Mouse (Mus musculus) myocyte (in vitro differentiated cells): ENCODE data around the gene Klk7. TPM values are rescaled to one million over a fixed set of nuclear protein-coding genes. Genes with fewer than 3 reads are reported as not detected.

Experiments
- H3K27me3 ChIP-seq: one replicate; pipeline ENCODE4 v1.6.1; 2011; ENCODE audit not compliant: control insufficient read depth, insufficient read depth, insufficient read length
- H3K36me3 ChIP-seq: one replicate; pipeline ENCODE4 v1.6.1; 2011; ENCODE audit not compliant: control insufficient read depth, insufficient read depth
- H3K4me2 ChIP-seq: one replicate; pipeline ENCODE4 v1.6.1; 2011; ENCODE audit warnings: low read depth, control low read depth
- H3K4me3 ChIP-seq: one replicate; pipeline ENCODE4 v1.5.1; 2011; ENCODE audit warnings: mild to moderate bottlenecking, control low read depth, moderate library complexity
- H3K79me2 ChIP-seq: one replicate; pipeline ENCODE4 v1.6.1; 2011; ENCODE audit not compliant: control insufficient read depth, insufficient read depth
- H3ac ChIP-seq: one replicate; pipeline ENCODE4 v1.6.1; 2011; ENCODE audit not compliant: control insufficient read depth, insufficient read length
- CEBPB ChIP-seq: IDR thresholded peaks from 2 replicates; pipeline ENCODE4 v1.6.1; 2011; ENCODE audit warnings: mild to moderate bottlenecking, moderate library complexity; ENCODE audit not compliant: poor library complexity, insufficient read depth, severe bottlenecking
- E2F4 ChIP-seq: IDR thresholded peaks from one replicate; pipeline ENCODE4 v1.6.1; 2011; ENCODE audit warnings: mild to moderate bottlenecking, control low read depth, moderate library complexity; ENCODE audit not compliant: insufficient read depth
- MAX ChIP-seq: IDR thresholded peaks from one replicate; pipeline ENCODE4 v1.6.1; 2011; ENCODE audit warnings: low read depth, mild to moderate bottlenecking, control low read depth
- MYOD1 ChIP-seq, 3 experiments: IDR thresholded peaks; one replicate each; pipeline ENCODE4 v1.6.1; 2011; ENCODE audit warnings: control low read depth in 2 of 3, low read depth in 2 of 3, mild to moderate bottlenecking in 2 of 3, moderate library complexity in 1 of 3; ENCODE audit not compliant: insufficient read length in 2 of 3, control insufficient read depth in 1 of 3
- MYOG ChIP-seq, 3 experiments: IDR thresholded peaks; one replicate each; pipeline ENCODE4 v1.6.1; 2011; ENCODE audit warnings: control low read depth in 2 of 3, low read depth in 2 of 3, mild to moderate bottlenecking in 2 of 3; ENCODE audit not compliant: insufficient read length in 2 of 3, control insufficient read depth in 1 of 3, insufficient read depth in 1 of 3
- POLR2A ChIP-seq: IDR thresholded peaks from one replicate; pipeline ENCODE4 v1.6.1; 2011; ENCODE audit warnings: low read depth, mild to moderate bottlenecking, control low read depth, moderate library complexity; ENCODE audit not compliant: insufficient read length
- POLR2AphosphoS2 ChIP-seq: IDR thresholded peaks from one replicate; pipeline ENCODE4 v1.6.1; 2011; ENCODE audit warnings: low read depth, control low read depth; ENCODE audit not compliant: insufficient read length
- REST ChIP-seq: IDR thresholded peaks from one replicate; pipeline ENCODE4 v1.6.1; 2011; ENCODE audit warnings: mild to moderate bottlenecking, control low read depth, moderate library complexity; ENCODE audit not compliant: insufficient read depth, insufficient read length
- SRF ChIP-seq: IDR thresholded peaks from one replicate; pipeline ENCODE4 v1.6.1; 2011; ENCODE audit warnings: low read depth; ENCODE audit not compliant: control insufficient read depth, insufficient read length
- TCF12 ChIP-seq: IDR thresholded peaks from one replicate; pipeline ENCODE4 v1.6.1; 2011; ENCODE audit warnings: mild to moderate bottlenecking, control low read depth; ENCODE audit not compliant: poor library complexity, insufficient read depth, severe bottlenecking
- TCF3 ChIP-seq: IDR thresholded peaks from one replicate; pipeline ENCODE4 v1.6.1; 2011; ENCODE audit warnings: low read depth, control low read depth; ENCODE audit not compliant: insufficient read length
- USF1 ChIP-seq: IDR thresholded peaks from one replicate; pipeline ENCODE4 v1.6.1; 2011; ENCODE audit warnings: low read depth, mild to moderate bottlenecking, control low read depth, moderate library complexity
- polyA plus RNA-seq: library from polyadenylated mRNA; unstranded; fragments of >200 nt; fragmentation: generic; extraction: Trizol; gene quantifications from one replicate; pipeline ENCODE4 v1.2.1, GENCODE M21; 2012; ENCODE audit warnings: missing spikeins

Gene Klk7
- polyA plus RNA-seq, 1 experiment, result not detected

DNA sequence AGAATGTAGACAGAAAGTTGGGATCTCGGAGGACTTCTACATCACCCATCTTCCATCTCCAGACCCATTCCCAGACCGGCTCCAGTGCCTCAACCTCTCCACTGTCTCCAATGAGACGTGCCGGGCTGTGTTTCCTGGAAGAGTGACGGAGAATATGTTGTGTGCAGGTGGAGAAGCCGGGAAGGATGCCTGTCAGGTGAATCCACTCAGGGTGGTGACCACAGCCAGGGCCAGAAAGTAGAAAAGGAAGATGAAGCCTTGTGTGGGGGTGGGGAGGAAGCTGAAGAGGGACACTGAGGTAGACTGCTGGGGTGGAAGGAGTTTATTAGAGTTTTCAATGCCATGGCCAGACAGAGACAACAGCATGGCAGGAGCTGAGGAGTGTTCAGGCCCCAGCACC, 39.2 kb upstream of the Klk7 start:
- H3K79me2 ChIP-seq, result no peaks in the 10 kb centered on the region
- H3K4me3 ChIP-seq, result no peak overlapping the region
- no peaks in the 10 kb centered on the region for H3K27me3 ChIP-seq
- TF ChIP-seq REST (no peak), MYOD1 (IDR thresholded peaks at IDR 0.05; ENCODE audit: control insufficient read depth in 1 of 3, insufficient read length in 2 of 3, low read depth in 2 of 3) (no peak), MYOG (IDR thresholded peaks at IDR 0.05; ENCODE audit: control insufficient read depth in 1 of 3, insufficient read depth in 1 of 3, insufficient read length in 2 of 3, low read depth in 2 of 3) (no peak), TCF12 (no peak), CEBPB (no peak)
- H3K36me3 ChIP-seq, result no peaks in the 10 kb centered on the region
- H3K4me2 ChIP-seq, result no peak overlapping the region
- no peak overlapping the region for H3ac ChIP-seq

DNA sequence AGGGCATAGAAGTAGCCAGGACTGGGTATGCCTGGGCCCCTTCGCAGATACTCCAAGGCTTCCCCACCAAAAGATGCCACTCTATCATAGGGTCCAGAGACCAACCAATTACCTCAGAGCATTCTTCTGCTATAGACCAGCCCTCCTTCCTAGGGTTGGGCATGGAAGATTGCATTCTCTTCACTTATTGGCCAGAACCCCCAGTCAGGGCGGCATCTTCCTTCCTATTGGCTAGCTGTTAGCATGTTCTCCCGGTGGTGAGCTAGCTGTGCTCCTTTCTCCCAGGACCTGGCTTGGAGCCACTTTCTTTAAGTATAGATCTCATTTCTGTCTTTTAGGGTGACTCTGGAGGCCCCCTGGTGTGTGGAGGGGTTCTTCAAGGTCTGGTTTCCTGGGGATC, 38.2 kb upstream of the Klk7 start:
- TF ChIP-seq POLR2A (no peak), TCF3 (no peak), MAX (no peak), SRF (no peak)
- no peaks in the 10 kb centered on the region for H3K36me3 ChIP-seq
- no peak overlapping the region for H3K4me2 ChIP-seq
- H3K79me2 ChIP-seq, result no peaks in the 10 kb centered on the region
- H3K4me3 ChIP-seq, result no peak overlapping the region
- no peak overlapping the region for H3ac ChIP-seq
- no peaks in the 10 kb centered on the region for H3K27me3 ChIP-seq

- no peak within 1 kb of the TSS for H3K4me3 ChIP-seq
- no peak within 1 kb of the TSS for H3ac ChIP-seq
- no peaks in the 10 kb centered on the region for H3K27me3 ChIP-seq
- H3K79me2 ChIP-seq, result no peaks in the 10 kb centered on the region
- peak within 1 kb of the TSS; percentile 18 for H3K4me2 ChIP-seq
- TF ChIP-seq TCF12 (no peak), USF1 (no peak), MAX (no peak), REST (no peak), MYOD1 (IDR thresholded peaks at IDR 0.05; ENCODE audit: control insufficient read depth in 1 of 3, insufficient read length in 2 of 3, low read depth in 2 of 3) (no peak), E2F4 (no peak), TCF3 (no peak), MYOG (IDR thresholded peaks at IDR 0.05; ENCODE audit: control insufficient read depth in 1 of 3, insufficient read depth in 1 of 3, insufficient read length in 2 of 3, low read depth in 2 of 3) (no peak), CEBPB (no peak), POLR2AphosphoS2 (no peak), POLR2A (no peak), SRF (no peak)
- H3K36me3 ChIP-seq, result no peaks in the 10 kb centered on the region
Observed at GRCm38 (mm10) chr7:43774364-43774763, 36.7 kb upstream of the Klk7 start, which contains the start of gene Klk11. Gene Klk11, plus strand, starts transcription at chr7:43774604.

DNA sequence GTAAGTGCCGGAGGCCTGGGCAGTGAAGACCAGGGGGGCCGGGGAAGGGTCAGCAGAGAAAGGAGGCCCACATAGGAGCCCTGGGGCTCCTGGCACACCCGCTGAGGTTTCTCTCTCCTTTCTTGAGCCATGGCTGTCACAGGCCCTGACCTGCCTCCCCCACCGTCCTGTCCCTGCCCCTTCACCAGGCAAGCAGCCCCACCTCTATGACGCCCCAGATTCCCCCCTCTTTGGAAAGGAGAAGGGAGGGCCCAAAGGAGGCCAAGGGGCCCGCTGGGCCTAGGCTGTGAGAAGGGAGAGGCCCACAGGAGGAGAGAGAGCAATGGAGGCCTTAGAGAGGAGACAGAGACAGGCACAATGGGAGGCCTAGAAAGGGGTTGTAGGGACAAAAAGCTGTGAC, 36.3 kb upstream of the Klk7 start:
- Histone ChIP-seq H3K79me2 (no peaks in the 10 kb centered on the region), H3K27me3 (no peaks in the 10 kb centered on the region), H3ac (no peak overlapping the region)

GRCm38 (mm10) chr7:43775311-43776057, 35.6 kb upstream of the Klk7 start:
- TF ChIP-seq REST (no peak), POLR2AphosphoS2 (no peak), POLR2A (no peak), CEBPB (no peak), TCF3 (peak; percentile 82), TCF12 (peak; percentile 77), E2F4 (no peak), SRF (no peak), MYOG (IDR thresholded peaks at IDR 0.05; ENCODE audit: control insufficient read depth in 1 of 3, insufficient read depth in 1 of 3, insufficient read length in 2 of 3, low read depth in 2 of 3) (peak; percentile 91 to 98 (median 95)), MYOD1 (IDR thresholded peaks at IDR 0.05; ENCODE audit: control insufficient read depth in 1 of 3, insufficient read length in 2 of 3, low read depth in 2 of 3) (peak in 2 of 3 experiments; percentile 73 to 98), MAX (no peak), USF1 (no peak)
- no peaks in the 10 kb centered on the region for H3K79me2 ChIP-seq
- H3ac ChIP-seq, result no peak overlapping the region
- H3K4me3 ChIP-seq, result no peak overlapping the region
- no peaks in the 10 kb centered on the region for H3K27me3 ChIP-seq
- no peak overlapping the region for H3K4me2 ChIP-seq
- H3K36me3 ChIP-seq, result no peaks in the 10 kb centered on the region

More for the DNA sequence above, 36.3 kb upstream of the Klk7 start:
- H3K36me3 ChIP-seq, result no peaks in the 10 kb centered on the region
- TF ChIP-seq MAX (no peak), SRF (no peak), POLR2A (no peak), TCF12 (no peak), USF1 (no peak), E2F4 (no peak), REST (no peak), MYOG (IDR thresholded peaks at IDR 0.05; ENCODE audit: control insufficient read depth in 1 of 3, insufficient read depth in 1 of 3, insufficient read length in 2 of 3, low read depth in 2 of 3) (no peak), TCF3 (no peak), CEBPB (no peak), POLR2AphosphoS2 (no peak), MYOD1 (IDR thresholded peaks at IDR 0.05; ENCODE audit: control insufficient read depth in 1 of 3, insufficient read length in 2 of 3, low read depth in 2 of 3) (no peak)
- no peak overlapping the region for H3K4me2 ChIP-seq
- no peak overlapping the region for H3K4me3 ChIP-seq
